Mouse (Mus musculus): ENCODE results near the gene Kcnq5. TPM values are rescaled to one million over a fixed set of nuclear protein-coding genes. Genes with fewer than 3 reads are reported as not detected.

The Kcnq5 gene
- polyA plus RNA-seq, 1 experiment = 0.87 TPM

DNA sequence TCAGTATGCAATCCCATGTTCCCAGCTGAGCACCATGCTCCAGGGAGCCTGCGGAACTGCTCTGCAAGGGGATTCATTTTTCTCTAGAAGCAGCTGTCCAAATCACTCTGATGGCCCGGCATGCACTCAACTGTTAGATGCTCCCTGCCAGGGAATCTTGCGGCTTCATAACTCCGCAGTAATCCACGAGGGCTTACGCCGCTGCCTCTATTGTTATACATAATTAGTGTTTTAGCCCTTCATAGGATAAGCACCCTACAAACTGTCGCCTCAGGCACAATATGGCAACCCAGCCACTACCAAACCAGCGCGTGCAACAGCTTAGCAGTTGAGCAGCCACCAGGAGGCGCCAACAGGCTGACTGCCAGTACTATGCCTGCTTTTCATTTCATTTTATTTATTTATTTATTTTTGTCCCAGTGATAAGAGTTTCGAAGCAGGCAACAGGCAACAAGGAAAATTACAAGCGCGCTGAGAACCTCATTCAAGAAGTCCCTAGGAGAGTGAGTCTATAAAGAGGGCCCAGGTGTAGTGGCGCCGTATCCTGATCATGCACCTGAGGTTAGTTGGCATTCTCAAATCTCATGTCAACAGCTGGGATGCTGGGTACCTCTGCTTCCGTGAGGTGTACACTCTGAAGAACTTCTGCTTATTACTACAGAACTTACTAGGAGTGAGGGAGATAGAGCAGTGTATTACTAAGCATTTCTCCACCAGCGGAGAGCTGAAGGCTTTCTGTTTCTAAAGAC, 500.6 kb downstream of the Kcnq5 start:
- H3K27me3 ChIP-seq (ENCODE audit: control insufficient read depth, insufficient read depth, low read length, poor library complexity, severe bottlenecking) = no peaks in the 10 kb centered on the region
- H3K27ac ChIP-seq (ENCODE audit: insufficient read depth, low read length) = no peak overlapping the region
- H3K9ac ChIP-seq (ENCODE audit: low read depth, poor library complexity, severe bottlenecking) = no peak overlapping the region
- H3K9me3 ChIP-seq (replicated peaks; ENCODE audit: control insufficient read depth, insufficient read depth, low read length, poor library complexity, severe bottlenecking) = no peaks in the 10 kb centered on the region
- H3K36me3 ChIP-seq (ENCODE audit: control insufficient read depth, insufficient read depth, low read length, poor library complexity, severe bottlenecking) = no peaks in the 10 kb centered on the region
- no peaks in the 10 kb centered on the region for H3K4me1 ChIP-seq (ENCODE audit: control insufficient read depth, insufficient read depth, low read length)
- H3K4me3 ChIP-seq (ENCODE audit: low read depth, low read length) = no peak overlapping the region
- TF ChIP-seq CTCF (IDR thresholded peaks at IDR 0.05; ENCODE audit: low read depth, low read length) (peak; percentile 73), EP300 (IDR thresholded peaks at IDR 0.05; ENCODE audit: insufficient read depth, low read depth, low read length) (no peak)

DNA sequence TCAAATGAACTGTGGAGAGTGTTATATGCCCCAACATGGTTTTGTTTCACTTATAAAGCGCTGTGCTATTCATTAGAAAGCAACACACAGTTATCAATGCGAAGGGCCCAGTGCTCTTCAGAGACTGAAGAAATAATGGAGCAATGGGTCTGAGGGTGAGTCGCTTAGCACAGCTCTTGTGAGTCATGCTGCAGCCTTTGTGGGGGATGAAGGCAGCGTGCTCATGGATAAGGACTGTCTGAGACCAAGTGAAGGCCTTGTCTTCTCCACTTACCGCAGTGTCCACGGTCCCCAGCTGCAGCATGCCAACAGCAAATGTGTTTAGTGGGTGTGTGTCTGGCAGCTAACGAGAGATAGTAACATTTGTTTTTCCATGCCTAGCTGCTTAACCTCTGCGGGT, 503.2 kb downstream of the Kcnq5 start:
- no peaks in the 10 kb centered on the region for H3K4me1 ChIP-seq (ENCODE audit: control insufficient read depth, insufficient read depth, low read length)
- no peak overlapping the region for H3K9ac ChIP-seq (ENCODE audit: low read depth, poor library complexity, severe bottlenecking)
- no peaks in the 10 kb centered on the region for H3K36me3 ChIP-seq (ENCODE audit: control insufficient read depth, insufficient read depth, low read length, poor library complexity, severe bottlenecking)
- no peak overlapping the region for H3K4me3 ChIP-seq (ENCODE audit: low read depth, low read length)
- TF ChIP-seq CTCF (IDR thresholded peaks at IDR 0.05; ENCODE audit: low read depth, low read length) = no peak
- no peak for TF ChIP-seq POLR2A (IDR thresholded peaks at IDR 0.05; ENCODE audit: insufficient read depth, low read length)
- no peak for TF ChIP-seq EP300 (IDR thresholded peaks at IDR 0.05; ENCODE audit: insufficient read depth, low read depth, low read length)
- H3K27ac ChIP-seq (ENCODE audit: insufficient read depth, low read length) = no peak overlapping the region
- H3K27me3 ChIP-seq (ENCODE audit: control insufficient read depth, insufficient read depth, low read length, poor library complexity, severe bottlenecking) = no peaks in the 10 kb centered on the region
- H3K9me3 ChIP-seq (replicated peaks; ENCODE audit: control insufficient read depth, insufficient read depth, low read length, poor library complexity, severe bottlenecking) = no peaks in the 10 kb centered on the region

DNA sequence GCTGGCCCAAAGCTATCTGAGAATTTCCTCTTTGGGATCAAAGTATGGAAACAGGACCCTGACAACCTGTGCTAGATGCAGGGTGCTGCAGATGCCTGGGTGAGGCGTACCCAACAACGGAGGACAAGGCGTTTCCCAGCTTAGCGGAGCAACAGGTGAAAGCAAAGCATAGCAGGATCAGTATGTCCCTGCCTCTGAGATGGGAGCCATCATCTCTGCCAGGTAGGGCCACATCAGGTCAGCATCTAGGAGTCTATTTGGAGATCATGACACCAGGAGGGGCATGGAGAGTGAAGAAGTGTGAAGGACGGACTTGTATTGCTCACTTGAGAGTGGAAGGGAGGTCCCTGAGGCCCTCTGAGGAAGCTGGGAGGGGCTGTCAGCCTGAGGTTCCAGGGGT, 505.8 kb downstream of the Kcnq5 start:
- no peak for TF ChIP-seq EP300 (IDR thresholded peaks at IDR 0.05; ENCODE audit: insufficient read depth, low read depth, low read length)
- TF ChIP-seq CTCF (IDR thresholded peaks at IDR 0.05; ENCODE audit: low read depth, low read length) = no peak
- TF ChIP-seq POLR2A (IDR thresholded peaks at IDR 0.05; ENCODE audit: insufficient read depth, low read length) = no peak
- H3K4me3 ChIP-seq (ENCODE audit: low read depth, low read length) = no peak overlapping the region
- no peak overlapping the region for H3K27ac ChIP-seq (ENCODE audit: insufficient read depth, low read length)

DNA sequence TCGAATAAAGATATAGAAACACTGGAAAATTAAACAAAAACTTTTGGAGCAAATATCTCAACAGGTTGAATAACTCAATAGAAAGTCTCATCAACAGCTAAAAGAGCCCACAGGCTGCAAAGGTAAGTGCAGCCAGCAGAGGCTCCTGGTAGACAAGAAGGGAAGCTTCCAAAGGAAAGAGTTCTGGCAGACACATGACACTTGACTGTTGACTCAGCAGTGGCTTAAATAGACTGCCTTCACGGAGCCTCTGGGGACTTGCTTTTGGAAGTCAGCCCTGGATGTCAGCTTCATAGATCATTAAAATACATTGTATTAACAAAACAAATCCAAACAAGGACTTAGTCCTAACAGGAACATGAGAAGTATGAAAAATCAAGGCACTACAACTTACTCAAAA, 513.5 kb downstream of the Kcnq5 start:
- no peak overlapping the region for H3K27ac ChIP-seq (ENCODE audit: insufficient read depth, low read length)
- H3K27me3 ChIP-seq (ENCODE audit: control insufficient read depth, insufficient read depth, low read length, poor library complexity, severe bottlenecking) = no peaks in the 10 kb centered on the region
- TF ChIP-seq EP300 (IDR thresholded peaks at IDR 0.05; ENCODE audit: insufficient read depth, low read depth, low read length) (no peak), POLR2A (IDR thresholded peaks at IDR 0.05; ENCODE audit: insufficient read depth, low read length) (no peak), CTCF (IDR thresholded peaks at IDR 0.05; ENCODE audit: low read depth, low read length) (no peak)
- no peak overlapping the region for H3K9ac ChIP-seq (ENCODE audit: low read depth, poor library complexity, severe bottlenecking)
- no peaks in the 10 kb centered on the region for H3K4me1 ChIP-seq (ENCODE audit: control insufficient read depth, insufficient read depth, low read length)
- H3K4me3 ChIP-seq (ENCODE audit: low read depth, low read length) = no peak overlapping the region
- H3K9me3 ChIP-seq (replicated peaks; ENCODE audit: control insufficient read depth, insufficient read depth, low read length, poor library complexity, severe bottlenecking) = no peaks in the 10 kb centered on the region
- H3K36me3 ChIP-seq (ENCODE audit: control insufficient read depth, insufficient read depth, low read length, poor library complexity, severe bottlenecking) = no peaks in the 10 kb centered on the region

More for the DNA sequence above, 505.8 kb downstream of the Kcnq5 start:
- no peaks in the 10 kb centered on the region for H3K4me1 ChIP-seq (ENCODE audit: control insufficient read depth, insufficient read depth, low read length)
- H3K36me3 ChIP-seq (ENCODE audit: control insufficient read depth, insufficient read depth, low read length, poor library complexity, severe bottlenecking) = no peaks in the 10 kb centered on the region
- no peak overlapping the region for H3K9ac ChIP-seq (ENCODE audit: low read depth, poor library complexity, severe bottlenecking)
- no peaks in the 10 kb centered on the region for H3K27me3 ChIP-seq (ENCODE audit: control insufficient read depth, insufficient read depth, low read length, poor library complexity, severe bottlenecking)
- H3K9me3 ChIP-seq (replicated peaks; ENCODE audit: control insufficient read depth, insufficient read depth, low read length, poor library complexity, severe bottlenecking) = no peaks in the 10 kb centered on the region

DNA sequence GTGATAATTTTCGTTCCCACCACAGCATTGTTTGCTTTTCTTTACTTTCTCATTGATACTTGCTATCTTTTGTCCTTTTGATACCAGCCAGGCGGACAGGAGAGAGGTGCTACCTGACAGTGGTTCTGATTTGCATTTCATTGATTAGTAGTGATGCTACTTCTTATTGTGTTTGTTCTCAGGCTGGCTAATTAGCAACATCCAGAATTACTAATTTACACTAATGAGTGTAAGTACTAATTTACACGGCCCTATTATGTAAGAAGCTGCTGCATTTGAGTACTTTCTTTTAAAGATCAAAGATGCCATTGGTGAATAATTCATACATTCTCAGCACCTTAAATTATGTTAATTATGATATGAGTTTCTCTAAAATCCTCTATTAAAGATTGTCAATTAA, 525.0 kb downstream of the Kcnq5 start:
- Histone ChIP-seq H3K36me3 (ENCODE audit: control insufficient read depth, insufficient read depth, low read length, poor library complexity, severe bottlenecking) (no peaks in the 10 kb centered on the region), H3K9me3 (replicated peaks; ENCODE audit: control insufficient read depth, insufficient read depth, low read length, poor library complexity, severe bottlenecking) (no peaks in the 10 kb centered on the region), H3K4me3 (ENCODE audit: low read depth, low read length) (no peak overlapping the region), H3K9ac (ENCODE audit: low read depth, poor library complexity, severe bottlenecking) (no peak overlapping the region), H3K27me3 (ENCODE audit: control insufficient read depth, insufficient read depth, low read length, poor library complexity, severe bottlenecking) (no peaks in the 10 kb centered on the region), H3K4me1 (ENCODE audit: control insufficient read depth, insufficient read depth, low read length) (no peaks in the 10 kb centered on the region), H3K27ac (ENCODE audit: insufficient read depth, low read length) (no peak overlapping the region)
- TF ChIP-seq CTCF (IDR thresholded peaks at IDR 0.05; ENCODE audit: low read depth, low read length) (no peak), POLR2A (IDR thresholded peaks at IDR 0.05; ENCODE audit: insufficient read depth, low read length) (no peak), EP300 (IDR thresholded peaks at IDR 0.05; ENCODE audit: insufficient read depth, low read depth, low read length) (no peak)

DNA sequence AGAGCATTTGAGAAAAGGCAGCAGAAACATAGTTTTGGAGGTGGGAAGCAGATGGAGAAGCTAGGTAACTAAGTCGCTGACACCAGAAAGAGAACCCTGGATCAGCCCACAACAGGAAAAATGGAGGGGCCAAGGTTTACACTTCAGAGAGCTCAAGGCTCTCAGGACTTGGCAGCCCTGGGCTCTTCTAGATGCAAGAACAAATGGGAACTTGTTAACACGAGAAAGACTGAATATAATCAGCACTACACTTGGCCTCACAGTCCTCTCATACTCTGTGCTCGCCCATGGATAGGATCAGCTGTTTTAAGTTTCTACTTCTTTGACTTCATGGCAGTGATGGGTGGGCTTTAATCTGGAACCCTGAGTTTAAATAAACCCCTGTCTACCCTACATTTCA, 526.9 kb downstream of the Kcnq5 start:
- no peak for TF ChIP-seq CTCF (IDR thresholded peaks at IDR 0.05; ENCODE audit: low read depth, low read length)
- no peak for TF ChIP-seq EP300 (IDR thresholded peaks at IDR 0.05; ENCODE audit: insufficient read depth, low read depth, low read length)
- no peak for TF ChIP-seq POLR2A (IDR thresholded peaks at IDR 0.05; ENCODE audit: insufficient read depth, low read length)
- H3K27ac ChIP-seq (ENCODE audit: insufficient read depth, low read length) = no peak overlapping the region

More for the DNA sequence above, 526.9 kb downstream of the Kcnq5 start:
- Histone ChIP-seq H3K27me3 (ENCODE audit: control insufficient read depth, insufficient read depth, low read length, poor library complexity, severe bottlenecking) (no peaks in the 10 kb centered on the region), H3K9ac (ENCODE audit: low read depth, poor library complexity, severe bottlenecking) (no peak overlapping the region), H3K4me1 (ENCODE audit: control insufficient read depth, insufficient read depth, low read length) (no peaks in the 10 kb centered on the region), H3K36me3 (ENCODE audit: control insufficient read depth, insufficient read depth, low read length, poor library complexity, severe bottlenecking) (no peaks in the 10 kb centered on the region), H3K9me3 (replicated peaks; ENCODE audit: control insufficient read depth, insufficient read depth, low read length, poor library complexity, severe bottlenecking) (no peaks in the 10 kb centered on the region), H3K4me3 (ENCODE audit: low read depth, low read length) (no peak overlapping the region)

Data from ES-Bruce4 (cell line).